Mouse (Mus musculus) MEL (cell line): Measurements from ENCODE around the gene Cnst. TPM values are rescaled to one million over a fixed set of nuclear protein-coding genes. Genes with fewer than 3 reads are reported as not detected.
A peak's percentile ranks its signal among the peaks of the same experiment; 100 is the strongest.

Experiments
- DNase-seq: peaks from one replicate; pipeline ENCODE4 v3.0.0; 2011; ENCODE audit warnings: low read depth, low spot score
- H3K27ac ChIP-seq: 2 replicates; pipeline ENCODE4 v1.5.1; 2012; ENCODE audit warnings: low read depth, mild to moderate bottlenecking, control low read depth, low read length, moderate library complexity; ENCODE audit not compliant: control insufficient read depth
- H3K27me3 ChIP-seq, 2 experiments: fragments of 150-350 bp in 1 of 2; sonication (generic) in 1 of 2; 2 replicates each; pipeline ENCODE4 v1.6.1; 2012; ENCODE audit warnings: low read length in 2 of 2, mild to moderate bottlenecking in 2 of 2, improper control_type of control experiment in 1 of 2, moderate library complexity in 1 of 2; ENCODE audit not compliant: insufficient read depth in 2 of 2, control insufficient read depth in 1 of 2
- H3K36me3 ChIP-seq, 2 experiments: 2 replicates each; pipeline ENCODE4 v1.6.1; 2012 to 2014; ENCODE audit warnings: low read length in 2 of 2, improper control_type of control experiment in 1 of 2, inconsistent platforms in 1 of 2, mild to moderate bottlenecking in 1 of 2; ENCODE audit not compliant: insufficient read depth in 2 of 2, control insufficient read depth in 1 of 2
- H3K4me1 ChIP-seq, 2 experiments: fragments of 150-350 bp in 1 of 2; sonication (generic) in 1 of 2; 2 replicates each; pipeline ENCODE4 v1.6.1; 2012; ENCODE audit warnings: low read length in 2 of 2, improper control_type of control experiment in 1 of 2, mild to moderate bottlenecking in 1 of 2; ENCODE audit not compliant: insufficient read depth in 2 of 2, control insufficient read depth in 1 of 2
- H3K4me3 ChIP-seq, 2 experiments: fragments of 150-350 bp in 1 of 2; sonication (generic) in 1 of 2; 2 replicates each; pipeline ENCODE4 v1.5.1; 2012; ENCODE audit warnings: low read depth in 2 of 2, low read length in 2 of 2, mild to moderate bottlenecking in 2 of 2, moderate library complexity in 2 of 2, control low read depth in 1 of 2, improper control_type of control experiment in 1 of 2; ENCODE audit not compliant: control insufficient read depth in 1 of 2, insufficient read depth in 1 of 2
- H3K79me2 ChIP-seq: 2 replicates; pipeline ENCODE4 v1.6.1; 2012; ENCODE audit warnings: mild to moderate bottlenecking, low read length, moderate library complexity; ENCODE audit not compliant: control insufficient read depth, poor library complexity, insufficient read depth
- H3K9ac ChIP-seq: 2 replicates; pipeline ENCODE4 v1.6.1; 2012; ENCODE audit warnings: low read depth, mild to moderate bottlenecking, control low read depth, low read length, moderate library complexity; ENCODE audit not compliant: control insufficient read depth, poor library complexity, severe bottlenecking
- H3K9me3 ChIP-seq: fragments of 150-350 bp; sonication (generic); replicated peaks from 2 replicates; pipeline ENCODE4 v1.6.1; 2012; ENCODE audit warnings: mild to moderate bottlenecking, low read length, improper control_type of control experiment, moderate library complexity; ENCODE audit not compliant: insufficient read depth
- CHD2 ChIP-seq: IDR thresholded peaks from 2 replicates; pipeline ENCODE4 v1.6.1; 2011; ENCODE audit warnings: low read length, improper control_type of control experiment
- CTCF ChIP-seq, 3 experiments: IDR thresholded peaks in 2 of 3; conservative IDR thresholded peaks in 1 of 3; 2 replicates each; pipeline ENCODE4 v1.5.1; 2011 to 2012; ENCODE audit warnings: low read length in 3 of 3, low read depth in 2 of 3, mild to moderate bottlenecking in 2 of 3, improper control_type of control experiment in 1 of 3, inconsistent platforms in 1 of 3, mixed read lengths in 1 of 3, moderate library complexity in 1 of 3; ENCODE audit not compliant: control insufficient read depth in 1 of 3, insufficient read depth in 1 of 3, poor library complexity in 1 of 3, severe bottlenecking in 1 of 3
- E2F4 ChIP-seq: IDR thresholded peaks from 2 replicates; pipeline ENCODE4 v1.6.1; 2011; ENCODE audit warnings: low read depth, low read length, improper control_type of control experiment, borderline replicate concordance
- EP300 ChIP-seq, 2 experiments: IDR thresholded peaks; 2 replicates each; pipeline ENCODE4 v1.6.1; 2011; ENCODE audit warnings: improper control_type of control experiment in 2 of 2, low read length in 2 of 2, low read depth in 1 of 2, mild to moderate bottlenecking in 1 of 2
- GATA1 ChIP-seq: IDR thresholded peaks from 2 replicates; pipeline ENCODE4 v1.6.1; 2011; ENCODE audit warnings: low read depth, low read length, improper control_type of control experiment
- JUND ChIP-seq: IDR thresholded peaks from 2 replicates; pipeline ENCODE4 v1.6.1; 2011; ENCODE audit warnings: low read depth, mild to moderate bottlenecking, improper control_type of control experiment, low read length
- MAZ ChIP-seq: IDR thresholded peaks from 2 replicates; pipeline ENCODE4 v1.6.1; 2012; ENCODE audit warnings: low read depth, mild to moderate bottlenecking, inconsistent platforms, low read length, improper control_type of control experiment
- MEF2A ChIP-seq: IDR thresholded peaks from 2 replicates; pipeline ENCODE4 v1.6.1; 2014; ENCODE audit warnings: low read depth, mild to moderate bottlenecking, inconsistent platforms, low read length, improper control_type of control experiment; ENCODE audit not compliant: poor library complexity, insufficient replicate concordance, severe bottlenecking; ENCODE audit errors: extremely low read depth
- MYB ChIP-seq: IDR thresholded peaks from 2 replicates; pipeline ENCODE4 v1.6.1; 2011; ENCODE audit warnings: mild to moderate bottlenecking, low read depth, low read length, improper control_type of control experiment
- POLR2AphosphoS5 ChIP-seq: IDR thresholded peaks from 2 replicates; pipeline ENCODE4 v1.6.1; 2012; ENCODE audit warnings: low read depth, borderline replicate concordance, mild to moderate bottlenecking, inconsistent platforms, low read length, moderate library complexity, mixed read lengths
- TAL1 ChIP-seq: IDR thresholded peaks from 2 replicates; pipeline ENCODE4 v1.6.1; 2012; ENCODE audit warnings: mild to moderate bottlenecking, inconsistent platforms, low read length, moderate library complexity, mixed read lengths
- TCF12 ChIP-seq: IDR thresholded peaks from 2 replicates; pipeline ENCODE4 v1.6.1; 2014; ENCODE audit warnings: low read depth, mild to moderate bottlenecking, inconsistent platforms, low read length, improper control_type of control experiment, moderate library complexity
- UBTF ChIP-seq: IDR thresholded peaks from 2 replicates; pipeline ENCODE4 v1.6.1; 2012; ENCODE audit warnings: low read depth, mild to moderate bottlenecking, inconsistent platforms, low read length, improper control_type of control experiment, moderate library complexity, borderline replicate concordance; ENCODE audit not compliant: insufficient read depth
- USF1 ChIP-seq: IDR thresholded peaks from 2 replicates; pipeline ENCODE4 v1.6.1; 2014; ENCODE audit warnings: low read depth, mild to moderate bottlenecking, inconsistent platforms, low read length, improper control_type of control experiment, moderate library complexity
- USF2 ChIP-seq, 2 experiments: IDR thresholded peaks; 2 replicates each; pipeline ENCODE4 v1.6.1; 2011 to 2012; ENCODE audit warnings: improper control_type of control experiment in 2 of 2, low read length in 2 of 2, borderline replicate concordance in 1 of 2, inconsistent platforms in 1 of 2, low read depth in 1 of 2, mild to moderate bottlenecking in 1 of 2; ENCODE audit not compliant: insufficient read depth in 1 of 2
- ZC3H11A ChIP-seq: IDR thresholded peaks from 2 replicates; pipeline ENCODE4 v1.6.1; 2012; ENCODE audit warnings: low read depth, mild to moderate bottlenecking, inconsistent platforms, low read length, improper control_type of control experiment
- ZKSCAN1 ChIP-seq: IDR thresholded peaks from 2 replicates; pipeline ENCODE4 v1.6.1; 2012; ENCODE audit warnings: low read depth, mild to moderate bottlenecking, inconsistent platforms, low read length, improper control_type of control experiment, moderate library complexity
- ZMIZ1 ChIP-seq: IDR thresholded peaks from 2 replicates; pipeline ENCODE4 v1.6.1; 2012; ENCODE audit warnings: low read depth, mild to moderate bottlenecking, inconsistent platforms, low read length, improper control_type of control experiment, moderate library complexity
- ZNF384 ChIP-seq: IDR thresholded peaks from 2 replicates; pipeline ENCODE4 v1.6.1; 2012; ENCODE audit warnings: low read depth, mild to moderate bottlenecking, inconsistent platforms, low read length, improper control_type of control experiment
- polyA plus RNA-seq, 2 experiments: library from polyadenylated mRNA; stranded (reverse) in 1 of 2; unstranded in 1 of 2; fragments of >175 nt in 1 of 2; fragments of >200 nt in 1 of 2; gene quantifications; 2 replicates each; pipeline versions ENCODE4 v1.2.1 to v1.2.4; 2012; ENCODE audit warnings: low replicate concordance in 2 of 2, low read depth in 1 of 2; ENCODE audit not compliant: insufficient read length in 2 of 2, insufficient read depth in 1 of 2, missing spikeins in 1 of 2
- total RNA-seq: library from RNA; depleted of rRNA; stranded (reverse); fragments of 300-350 nt; gene quantifications from 2 replicates; pipeline ENCODE4 v1.2.3, GENCODE M21; 2012

Cnst gene
- total and polyA plus RNA-seq, 3 experiments, result 10.4 to 12.1 TPM; not detected in 1

- peaks cover 16 to 25% of the 10 kb centered on the region in 2 experiments for H3K4me1 ChIP-seq
- H3K9ac ChIP-seq, result no peak overlapping the region
- H3K36me3 ChIP-seq, result peaks cover 0 to 32% of the 10 kb centered on the region in 2 experiments; a peak in 2 of 4 replicates
Observed at GRCm38 (mm10) chr1:179556921-179557320, 10.8 kb downstream of the Cnst start.

GRCm38 (mm10) chr1:179559446-179560194 lies 13.4 kb downstream of the Cnst start:
- peaks cover 0 to 7% of the 10 kb centered on the region in 2 experiments; a peak in 2 of 4 replicates for H3K36me3 ChIP-seq
- peak; percentile 49 for TF ChIP-seq GATA1
- TF ChIP-seq TAL1, result no peak
- peak; percentile 72 for TF ChIP-seq ZNF384
- no peak for TF ChIP-seq MEF2A
- no peak for TF ChIP-seq USF2 (IDR thresholded peaks at IDR 0.05; ENCODE audit: borderline replicate concordance in 1 of 2, insufficient read depth in 1 of 2, low read depth in 1 of 2, low read length in 2 of 2)
- TF ChIP-seq UBTF, result no peak
- TF ChIP-seq ZMIZ1, result no peak
- no peak for TF ChIP-seq MAZ
- no peak for TF ChIP-seq E2F4
- 0 out of 4 replicates have a peak, but pooled peaks of 1 of the 2 experiments have one; percentile 21 for TF ChIP-seq EP300 (IDR thresholded peaks at IDR 0.05; ENCODE audit: low read depth in 1 of 2, low read length in 2 of 2)
- no peak overlapping the region for H3K4me3 ChIP-seq
- H3K9me3 ChIP-seq, result no peaks in the 10 kb centered on the region
- peak; percentile 33 for DNase-seq
- no peak overlapping the region for H3K27ac ChIP-seq
- no peak overlapping the region for H3K9ac ChIP-seq
- no peaks in the 10 kb centered on the region for H3K79me2 ChIP-seq
- H3K27me3 ChIP-seq, result no peaks in the 10 kb centered on the region
- peaks cover 0 to 5% of the 10 kb centered on the region in 2 experiments; a peak in 2 of 4 replicates for H3K4me1 ChIP-seq

More at GRCm38 (mm10) chr1:179556921-179557320, 10.8 kb downstream of the Cnst start:
- Histone ChIP-seq H3K27ac (no peak overlapping the region), H3K4me3 (no peak overlapping the region), H3K79me2 (peaks cover 6% of the 10 kb centered on the region; the same call in 1 of the 2 replicates), H3K9me3 (no peaks in the 10 kb centered on the region), H3K27me3 (no peaks in the 10 kb centered on the region)
- no peak for DNase-seq
- TF ChIP-seq CTCF (IDR thresholded peaks at IDR 0.05 in 2 of 3, conservative IDR thresholded peaks at IDR 0.05 in 1 of 3; ENCODE audit: control insufficient read depth in 1 of 3, insufficient read depth in 1 of 3, low read depth in 2 of 3, low read length in 3 of 3, poor library complexity in 1 of 3, severe bottlenecking in 1 of 3) (no peak), POLR2AphosphoS5 (no peak), ZC3H11A (no peak), UBTF (no peak), USF1 (no peak), MYB (no peak), CHD2 (no peak), TCF12 (no peak), JUND (no peak), ZKSCAN1 (no peak)
